14 mouse cellular contexts compared by ENCODE assay signal in the genomic region with DNA sequence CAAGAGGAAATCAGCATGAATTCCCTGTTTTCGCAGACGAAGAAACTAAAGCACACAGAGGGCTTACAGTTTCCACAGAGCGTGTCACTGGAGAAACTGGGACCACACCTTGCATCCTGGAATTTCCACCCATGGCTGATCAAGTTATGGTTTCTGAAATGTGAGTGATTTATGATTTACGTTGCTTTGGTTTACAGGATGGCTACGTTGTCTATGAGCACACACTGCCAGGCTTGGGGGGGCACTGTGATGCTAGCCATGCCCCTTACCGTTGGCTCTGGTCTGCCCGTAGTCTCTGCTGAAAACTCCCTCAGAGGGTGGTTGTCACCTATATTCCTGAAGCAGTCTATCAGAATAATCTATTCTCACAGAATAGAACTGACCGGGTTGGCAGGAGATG. TPM values are rescaled to one million over a fixed set of nuclear protein-coding genes. Genes with fewer than 3 reads are reported as not detected.
DNase-seq lines count a peak whose midpoint lies in the region; ATAC-seq and TF ChIP-seq lines count a peak whose summit lies in the region.
"Had no signal": no experiment of that assay in that cellular context is flagged by ENCODE, and none has a peak within 500 bp of the region (broad histone marks: within the 10 kb centered on the region; RNA-seq: fewer than 3 reads in every experiment).

TSS of gene Col25a1 (plus strand) at position 301 of the 400 bp plus-strand sequence.

- H3K9me3 ChIP-seq in embryonic facial prominence, embryonic 14.5 days (ENCODE audit: control insufficient read depth, low read length), result no peaks in the 10 kb centered on the region
- no peaks in the 10 kb centered on the region for H3K9me3 ChIP-seq in limb, embryonic 10.5 days (replicated peaks)
- H3K9me3 ChIP-seq in heart, embryonic 12.5 days (replicated peaks), result no peaks in the 10 kb centered on the region
- H3K9me3 ChIP-seq: forebrain, embryonic 10.5 days; limb, embryonic 15.5 days had no signal

- WGBS in embryonic facial prominence, embryonic 14.5 days, result 84% methylated on average over 8 of the region's 8 CpGs
- 91% methylated on average over 8 of the region's 8 CpGs for WGBS in limb, embryonic 10.5 days
- 82% methylated on average over 8 of the region's 8 CpGs for WGBS in heart, embryonic 12.5 days

- no peaks in the 10 kb centered on the region for H3K36me3 ChIP-seq in embryonic facial prominence, embryonic 14.5 days (ENCODE audit: control insufficient read depth, insufficient read depth, low read length)
- no peaks in the 10 kb centered on the region for H3K36me3 ChIP-seq in limb, embryonic 10.5 days
- no peaks in the 10 kb centered on the region for H3K36me3 ChIP-seq in heart, embryonic 12.5 days
- H3K36me3 ChIP-seq: forebrain, embryonic 10.5 days; limb, embryonic 15.5 days had no signal

- ATAC-seq in embryonic facial prominence, embryonic 14.5 days (ENCODE audit: low read depth), result no peak
- no peak for ATAC-seq in heart, embryonic 12.5 days (ENCODE audit: insufficient number of reproducible peaks, low FRiP score)

- TF ChIP-seq CTCF in brain, embryonic 14.5 days (IDR thresholded peaks at IDR 0.05; ENCODE audit: borderline replicate concordance, extremely low read depth, insufficient read depth, insufficient read length), result no peak

- no peak within 1 kb of the TSS for H3K9ac ChIP-seq in embryonic facial prominence, embryonic 14.5 days (ENCODE audit: low read depth, low read length)
- no peak within 1 kb of the TSS for H3K9ac ChIP-seq in heart, embryonic 12.5 days
- H3K9ac ChIP-seq: limb, embryonic 15.5 days had no signal

- H3K27me3 ChIP-seq in embryonic facial prominence, embryonic 14.5 days (replicated peaks; ENCODE audit: control insufficient read depth, insufficient read depth, low read length), result no peaks in the 10 kb centered on the region
- no peaks in the 10 kb centered on the region for H3K27me3 ChIP-seq in limb, embryonic 10.5 days (ENCODE audit: low read depth, poor library complexity, severe bottlenecking)
- H3K27me3 ChIP-seq in heart, embryonic 12.5 days (replicated peaks), result no peaks in the 10 kb centered on the region
- H3K27me3 ChIP-seq: CH12.LX; limb, embryonic 15.5 days had no signal

- TF ChIP-seq POLR2A in brain, embryonic 14.5 days (IDR thresholded peaks at IDR 0.05; ENCODE audit: borderline replicate concordance, extremely low read depth, insufficient read depth, insufficient read length, poor library complexity, severe bottlenecking), result no peak

- H3K4me2 ChIP-seq in embryonic facial prominence, embryonic 14.5 days (ENCODE audit: low read depth, low read length), result peak within 1 kb of the TSS; percentile 31
- H3K4me2 ChIP-seq in heart, embryonic 12.5 days, result no peak within 1 kb of the TSS
- H3K4me2 ChIP-seq: limb, embryonic 15.5 days had no signal

- no peak within 1 kb of the TSS for H3K4me3 ChIP-seq in embryonic facial prominence, embryonic 14.5 days (ENCODE audit: low read depth, low read length)
- no peak within 1 kb of the TSS for H3K4me3 ChIP-seq in limb, embryonic 10.5 days
- no peak within 1 kb of the TSS for H3K4me3 ChIP-seq in heart, embryonic 12.5 days
- H3K4me3 ChIP-seq: forebrain, embryonic 10.5 days; limb, embryonic 15.5 days had no signal

- H3K27ac ChIP-seq in embryonic facial prominence, embryonic 14.5 days (replicated peaks; ENCODE audit: low read depth, low read length), result no peak within 1 kb of the TSS
- no peak within 1 kb of the TSS for H3K27ac ChIP-seq in limb, embryonic 10.5 days
- no peak within 1 kb of the TSS for H3K27ac ChIP-seq in heart, embryonic 12.5 days (ENCODE audit: poor library complexity, severe bottlenecking)
- H3K27ac ChIP-seq: forebrain, embryonic 10.5 days; limb, embryonic 15.5 days had no signal

- H3K4me1 ChIP-seq in embryonic facial prominence, embryonic 14.5 days (ENCODE audit: control insufficient read depth, insufficient read depth, low read length), result peaks cover 8% of the 10 kb centered on the region; the same call in 1 of the 2 replicates
- H3K4me1 ChIP-seq in limb, embryonic 10.5 days, result peaks cover 24% of the 10 kb centered on the region
- no peaks in the 10 kb centered on the region for H3K4me1 ChIP-seq in heart, embryonic 12.5 days (replicated peaks)

- no peak for DNase-seq in layer of hippocampus, adult 18-20 months (ENCODE audit: low spot score in 2 of 2)
- DNase-seq in layer of hippocampus, adult 9-11 months, result no peak
- no peak for DNase-seq in brain, embryonic 14.5 days (ENCODE audit: low read depth)
- no peak for DNase-seq in embryonic facial prominence, embryonic 14.5 days (ENCODE audit: low spot score)
- no peak for DNase-seq in limb, embryonic 10.5 days (ENCODE audit: low spot score)
- no peak for DNase-seq in cerebellum, adult 9-11 months
- DNase-seq: cerebellum, postnatal 36 days; lung, postnatal 4 days; retina, postnatal 1 day; thymus, postnatal 14 days had no signal

RNA-seq across cellular contexts. Expression of gene Col25a1, which starts in this region (rescaled TPM):
- 10 to 100 TPM; 70.7 to 71.0 TPM for total RNA-seq in layer of hippocampus, adult 18-20 months (2021)
- polyA plus RNA-seq in brain, embryonic 14.5 days (2012; rRNA removed), result 8.6 and 10.1 TPM in 2 replicates
- polyA plus RNA-seq in embryonic facial prominence, embryonic 14.5 days (2014; fragmentation: Nextera tagmentation; extraction: Ambion mirVana), result 14.3 and 16.2 TPM in 2 replicates
- 11.5 and 18.3 TPM in 2 replicates for polyA plus RNA-seq in limb, embryonic 10.5 days (2016; fragmentation: Nextera tagmentation; extraction: Ambion mirVana)
- polyA plus RNA-seq in heart, embryonic 12.5 days (2016; fragmentation: Nextera tagmentation; extraction: Ambion mirVana), result 2.6 and 3.5 TPM in 2 replicates
- total RNA-seq: CH12.LX had no signal
